Mouse (Mus musculus): ENCODE data around the gene Gdi1.
"Not testable (repeated sequence)": the region's sequence is repeated elsewhere in the genome, so short reads cannot be mapped to it uniquely, and the experiment has no call there.

Gdi1 gene

GRCm38 (mm10) chrX:74330166-74330930, 25.6 kb downstream of the Gdi1 start:
- DNase-seq, result no peak

- no peak for DNase-seq
These were observed 48.1 kb downstream of the Gdi1 start for GRCm38 (mm10) chrX:74352645-74353466.

GRCm38 (mm10) chrX:74353467-74353770, 48.6 kb downstream of the Gdi1 start, which contains the start of gene Lage3:
Gene Lage3 (minus strand): TSS chrX:74353618.
- peak; percentile 88 for DNase-seq

- DNase-seq, result not testable (repeated sequence)
These were observed 52.3 kb downstream of the Gdi1 start for GRCm38 (mm10) chrX:74357069-74357468.

- DNase-seq, result peak; percentile 35
These were observed 54.4 kb downstream of the Gdi1 start for GRCm38 (mm10) chrX:74359171-74359570.
